Comparison of ENCODE assay signal across 25 mouse cellular contexts in genomic region chr1:142838663-142839062, GRCm38 (mm10).
"Had no signal": no experiment of that assay in that cellular context is flagged by ENCODE, and none has a peak within 500 bp of the region (broad histone marks: within the 10 kb centered on the region; RNA-seq: fewer than 3 reads in every experiment).

No protein-coding gene starts in this region.

- ATAC-seq: hindbrain, postnatal 0 days; intestine, embryonic 16.5 days had no signal

- DNase-seq: gastrocnemius, adult 2 months; gastrocnemius, postnatal 10 days; gastrocnemius, postnatal 25 days; heart, adult 18-20 months; heart, postnatal 10 days; heart, postnatal 4 days; kidney, adult 11 months; kidney, adult 2 months; kidney, adult 9 months; kidney, postnatal 10 days; kidney, postnatal 25 days; kidney, postnatal 4 days; layer of hippocampus, adult 9-11 months; layer of hippocampus, postnatal 36 days; left cerebral cortex, postnatal 4 days had no signal

- H3K36me3 ChIP-seq: heart, embryonic 10.5 days; heart, embryonic 12.5 days; hindbrain, embryonic 10.5 days; hindbrain, embryonic 12.5 days; hindbrain, embryonic 15.5 days; kidney, embryonic 15.5 days; limb, embryonic 13.5 days; limb, embryonic 15.5 days had no signal

- H3K27me3 ChIP-seq: heart, embryonic 12.5 days; hindbrain, embryonic 12.5 days; hindbrain, embryonic 15.5 days; kidney, embryonic 15.5 days; limb, embryonic 13.5 days; limb, embryonic 15.5 days had no signal

- H3K4me2 ChIP-seq: heart, embryonic 12.5 days; hindbrain, embryonic 12.5 days; hindbrain, embryonic 15.5 days; kidney, embryonic 15.5 days; limb, embryonic 13.5 days; limb, embryonic 15.5 days had no signal

- H3K27ac ChIP-seq: gastrocnemius, adult 2 months; heart, embryonic 10.5 days; hindbrain, embryonic 10.5 days; hindbrain, embryonic 12.5 days; hindbrain, embryonic 15.5 days; hindbrain, postnatal 0 days; kidney, embryonic 15.5 days; limb, embryonic 13.5 days; limb, embryonic 15.5 days had no signal

- H3K9me3 ChIP-seq: heart, embryonic 10.5 days; heart, embryonic 12.5 days; hindbrain, embryonic 10.5 days; hindbrain, embryonic 12.5 days; hindbrain, embryonic 15.5 days; kidney, embryonic 15.5 days; limb, embryonic 13.5 days; limb, embryonic 15.5 days had no signal

- H3K4me3 ChIP-seq: gastrocnemius, adult 2 months; heart, embryonic 10.5 days; heart, embryonic 12.5 days; hindbrain, embryonic 10.5 days; hindbrain, embryonic 12.5 days; hindbrain, embryonic 15.5 days; kidney, embryonic 15.5 days; limb, embryonic 13.5 days; limb, embryonic 15.5 days had no signal

- H3K9ac ChIP-seq: heart, embryonic 12.5 days; hindbrain, embryonic 12.5 days; hindbrain, embryonic 15.5 days; kidney, embryonic 15.5 days; limb, embryonic 13.5 days; limb, embryonic 15.5 days had no signal

- H3K4me1 ChIP-seq: heart, embryonic 10.5 days; heart, embryonic 12.5 days; hindbrain, embryonic 10.5 days; hindbrain, embryonic 12.5 days; hindbrain, embryonic 15.5 days; kidney, embryonic 15.5 days; limb, embryonic 13.5 days; limb, embryonic 15.5 days had no signal
